Mouse (Mus musculus): ENCODE measurements around the gene Rps10.

DNA sequence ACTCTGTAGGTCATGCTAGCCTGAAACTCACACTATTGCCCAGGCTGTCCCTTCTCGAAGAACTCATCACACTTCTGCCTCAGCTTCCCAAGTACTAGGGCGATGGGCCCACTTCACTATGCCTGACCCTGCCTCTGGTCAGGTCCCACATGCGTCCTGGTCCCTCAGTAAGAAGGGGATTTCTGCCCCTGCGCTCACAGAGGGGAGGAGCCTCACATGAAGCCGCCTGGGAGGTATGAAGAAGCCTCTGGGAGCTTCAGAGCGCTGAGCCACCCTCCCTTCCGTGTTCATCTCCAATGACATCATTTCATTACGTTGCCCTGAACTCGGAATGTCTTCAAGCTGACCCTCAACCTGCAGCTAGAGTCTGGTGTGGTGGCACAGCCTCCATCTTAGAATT lies 7.3 kb upstream of the Rps10 start:
- TF ChIP-seq CTCF (IDR thresholded peaks at IDR 0.05; ENCODE audit: borderline replicate concordance, extremely low read depth, insufficient read depth, insufficient read length): no peak
- no peak for TF ChIP-seq POLR2A (IDR thresholded peaks at IDR 0.05; ENCODE audit: borderline replicate concordance, extremely low read depth, insufficient read depth, insufficient read length, poor library complexity, severe bottlenecking)
